Mouse (Mus musculus) right cerebral cortex, adult 2 months (tissue): ENCODE data around the gene Lingo2.
A peak's percentile ranks its signal among the peaks of the same experiment; 100 is the strongest.
"Not testable (repeated sequence)": the region's sequence is repeated elsewhere in the genome, so short reads cannot be mapped to it uniquely, and the experiment has no call there.

Experiments used
- DNase-seq, 2 experiments: peaks; one replicate each; pipeline ENCODE4 v3.0.0; 2021 to 2022; ENCODE audit warnings: low spot score in 2 of 2

The Lingo2 gene

DNA sequence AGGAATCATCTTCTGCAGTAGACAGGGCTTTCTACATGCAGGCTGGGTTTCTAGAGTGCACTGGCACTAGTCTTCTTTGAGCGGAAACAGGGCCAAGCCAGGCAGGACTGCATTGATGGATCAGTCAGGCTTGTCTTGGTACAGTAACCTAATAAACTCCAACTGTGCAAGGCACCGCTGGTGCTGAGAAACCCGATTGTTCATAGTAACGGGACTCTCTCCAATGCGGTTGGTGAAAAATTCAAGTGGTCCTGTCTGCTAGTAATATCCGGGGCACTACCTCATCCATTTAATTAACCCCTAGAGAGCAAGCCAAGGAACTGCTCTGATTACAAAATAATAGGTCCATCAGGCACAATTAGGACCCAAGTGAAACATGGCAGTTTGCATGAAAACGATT, 1106.4 kb downstream of the Lingo2 start:
- DNase-seq = peak in 1 of 2 experiments; percentile 12

DNA sequence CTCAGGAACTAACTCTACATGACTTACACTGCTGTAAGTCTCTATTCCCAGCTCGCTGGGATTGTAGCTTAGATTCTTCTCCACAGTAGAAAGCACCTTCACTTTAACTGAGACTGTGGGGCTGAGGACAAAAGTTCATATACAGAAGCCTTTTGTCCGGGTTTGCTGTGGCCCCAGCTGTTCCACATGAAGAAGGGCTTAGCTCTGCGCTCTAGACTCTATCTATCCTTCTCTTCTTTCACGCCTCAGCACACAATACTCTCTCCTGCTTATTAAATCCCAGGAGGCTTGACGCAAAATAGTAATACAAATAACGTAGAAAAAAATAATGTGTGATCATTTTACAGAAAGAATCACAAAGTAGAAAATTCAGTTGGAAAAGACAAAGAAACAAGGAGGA, 1107.0 kb downstream of the Lingo2 start:
- no peak for DNase-seq

DNA sequence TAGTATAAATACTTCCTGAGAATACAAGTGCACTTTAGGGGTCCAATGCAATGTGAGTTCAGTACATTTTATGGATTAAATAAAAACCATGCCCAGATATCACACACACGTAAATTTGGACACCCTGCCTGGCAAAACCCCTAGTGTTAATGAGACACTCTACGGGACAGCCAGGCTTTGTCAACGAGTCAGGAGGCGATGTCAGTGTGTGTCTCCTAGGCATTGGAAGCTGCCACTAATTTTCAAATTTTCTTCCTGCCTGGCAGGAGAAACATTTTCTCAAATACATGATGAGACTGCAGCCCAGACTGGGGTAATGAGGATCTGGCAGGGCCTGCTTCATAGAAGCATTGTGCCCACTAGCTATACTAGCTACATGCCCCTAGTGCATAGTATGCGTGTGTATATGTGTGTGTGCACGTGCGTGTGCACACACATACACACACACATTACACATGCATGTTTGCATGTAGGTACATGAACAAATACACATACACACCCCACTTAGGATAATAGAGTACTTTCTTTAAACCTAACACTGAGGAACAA, 1128.2 kb downstream of the Lingo2 start:
- DNase-seq = no peak

DNA sequence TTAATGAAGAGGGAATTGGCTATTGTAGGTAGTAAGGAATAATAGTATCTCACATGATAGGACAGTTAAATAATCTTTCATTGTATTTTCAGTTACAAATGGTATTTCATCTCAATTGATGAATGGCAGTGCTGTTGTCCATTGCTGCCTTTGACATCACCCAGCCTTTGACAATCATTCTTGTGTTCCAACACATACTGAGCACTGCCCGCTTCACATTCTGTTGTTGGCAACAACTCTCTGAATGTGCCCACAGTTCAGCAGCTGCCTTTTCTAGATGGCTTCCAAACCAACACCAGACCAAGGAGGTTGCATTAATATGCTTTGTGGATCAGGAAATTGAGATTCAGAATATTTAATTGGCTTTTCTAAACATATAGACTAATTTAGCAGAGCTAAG, 1130.8 kb downstream of the Lingo2 start:
- DNase-seq = no peak

DNA sequence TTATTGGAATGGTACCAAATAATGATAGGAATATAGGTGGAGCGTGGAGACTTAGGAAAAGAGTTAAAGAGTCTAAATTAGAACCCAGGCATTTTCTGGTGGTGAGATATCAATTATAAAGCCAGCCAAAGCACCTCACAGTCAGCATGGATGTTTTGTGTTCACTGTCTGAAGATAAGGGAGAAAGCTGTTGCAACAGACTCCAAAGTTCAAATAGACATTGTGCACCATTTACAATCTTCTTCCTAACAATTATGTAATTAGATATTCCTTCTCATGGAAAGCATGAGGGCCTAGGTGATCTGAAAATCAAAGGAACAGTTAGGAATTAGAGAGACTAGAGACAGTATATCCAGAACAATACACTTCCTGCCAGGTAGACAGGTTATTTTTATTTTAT, 1136.8 kb downstream of the Lingo2 start:
- no peak for DNase-seq

DNA sequence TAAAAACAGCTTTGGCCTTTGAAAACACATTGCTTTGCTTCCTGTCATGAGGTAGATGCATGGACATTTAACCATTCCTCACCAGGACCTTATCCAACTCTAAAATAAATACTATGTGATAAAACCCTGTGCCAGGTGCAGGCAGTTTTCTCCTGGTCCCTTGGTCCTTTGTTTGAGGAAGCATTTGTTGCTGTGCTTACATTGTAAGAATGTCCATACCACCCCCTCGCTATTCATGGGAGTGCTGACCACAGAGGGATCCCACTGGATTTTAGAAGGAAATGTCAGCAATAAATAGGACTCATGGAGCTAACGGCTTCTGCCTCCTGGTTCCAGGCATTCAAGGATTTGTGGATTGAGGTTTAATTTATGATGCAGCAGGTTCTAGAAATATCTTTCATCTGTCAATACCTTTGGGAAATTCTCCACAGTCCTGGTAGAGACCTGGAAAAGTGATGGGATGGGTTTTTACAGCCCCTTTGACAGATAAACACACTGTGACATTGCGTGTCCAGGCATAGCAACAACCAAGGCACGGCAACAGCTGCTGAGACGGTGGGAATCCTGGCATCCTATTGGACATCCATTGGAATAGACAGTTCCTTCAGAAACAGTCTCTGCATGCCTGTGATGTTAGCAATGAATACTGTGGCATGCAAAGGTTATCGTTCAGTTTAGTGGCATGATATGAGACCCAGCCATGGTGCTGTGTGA, 1143.9 kb downstream of the Lingo2 start:
- DNase-seq = no peak

DNA sequence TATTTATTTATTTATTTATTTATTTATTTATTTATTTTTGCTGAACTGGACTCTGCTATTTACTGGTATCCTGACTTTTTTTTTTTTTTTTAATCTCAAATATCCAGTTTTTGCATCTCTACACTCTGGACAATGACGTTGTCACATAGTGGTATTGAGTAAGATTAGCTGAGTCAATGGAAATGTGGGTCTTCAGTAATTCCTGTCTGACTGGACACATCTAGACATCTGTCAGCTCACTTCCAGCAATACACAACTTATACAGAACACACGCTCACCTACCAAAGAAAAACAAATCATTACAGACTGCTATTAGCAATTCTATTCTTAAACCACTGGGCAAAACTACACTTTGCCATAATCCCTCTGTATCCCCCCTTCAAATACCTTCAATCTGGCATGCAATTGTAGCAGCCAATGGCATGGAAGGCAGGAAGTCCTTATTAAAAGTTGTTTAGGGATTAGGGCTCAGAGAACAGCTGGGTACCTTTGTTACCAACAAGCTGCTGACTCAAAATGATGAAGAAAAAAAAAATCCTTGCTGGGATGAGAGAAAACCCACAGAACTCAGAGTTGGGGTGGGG, 1144.6 kb downstream of the Lingo2 start:
- DNase-seq = no peak

DNA sequence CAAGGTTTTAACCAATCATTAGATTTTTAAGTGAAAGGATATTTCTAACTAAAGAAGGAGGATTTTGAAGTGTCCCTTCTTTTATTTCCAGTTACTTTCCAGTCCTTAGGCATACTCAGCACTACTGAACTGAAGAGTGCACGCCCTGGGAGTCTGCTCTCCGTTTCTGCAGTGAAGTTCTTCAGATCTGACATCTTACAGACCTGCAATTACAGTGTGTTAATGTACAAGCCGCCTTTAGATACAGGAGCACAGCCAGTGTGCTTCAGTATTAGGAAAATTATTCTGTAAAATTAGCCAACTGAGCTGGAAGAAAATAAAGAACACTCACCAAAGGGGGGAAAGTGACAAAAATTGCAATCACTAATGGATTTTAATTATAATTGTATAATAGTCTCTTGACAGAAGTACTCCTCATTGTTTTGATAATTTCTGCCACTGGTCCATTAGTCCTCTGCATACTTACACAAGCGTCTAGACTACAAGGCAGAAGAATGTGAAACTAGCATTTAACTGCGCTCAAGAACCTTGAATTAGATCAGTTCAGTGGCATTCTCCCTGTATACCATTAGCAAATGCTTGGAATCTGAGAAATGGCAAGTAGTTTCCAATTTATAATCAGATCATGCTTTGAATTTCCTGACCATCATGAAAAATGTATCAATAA, 1167.2 kb downstream of the Lingo2 start:
- no peak for DNase-seq

DNA sequence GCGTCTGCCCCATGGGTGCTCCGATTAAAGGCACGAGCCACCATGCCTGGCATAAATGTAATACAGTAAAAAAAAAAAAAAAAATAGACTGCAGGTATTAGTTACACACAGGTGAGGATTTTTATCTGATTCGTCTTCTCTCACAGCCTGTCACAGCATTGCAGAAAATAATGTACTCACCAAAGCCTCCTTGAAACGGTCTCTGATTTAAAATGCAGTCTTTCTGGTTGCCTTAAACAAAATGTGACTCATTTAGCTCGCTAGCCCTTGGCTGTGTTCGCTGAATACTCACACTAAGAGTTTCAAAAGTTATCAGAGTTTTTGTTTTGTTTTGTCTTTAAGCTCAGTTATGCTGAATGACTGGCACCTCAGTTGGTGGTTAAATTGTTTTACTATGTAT, 1180.7 kb downstream of the Lingo2 start:
- DNase-seq = no peak

DNA sequence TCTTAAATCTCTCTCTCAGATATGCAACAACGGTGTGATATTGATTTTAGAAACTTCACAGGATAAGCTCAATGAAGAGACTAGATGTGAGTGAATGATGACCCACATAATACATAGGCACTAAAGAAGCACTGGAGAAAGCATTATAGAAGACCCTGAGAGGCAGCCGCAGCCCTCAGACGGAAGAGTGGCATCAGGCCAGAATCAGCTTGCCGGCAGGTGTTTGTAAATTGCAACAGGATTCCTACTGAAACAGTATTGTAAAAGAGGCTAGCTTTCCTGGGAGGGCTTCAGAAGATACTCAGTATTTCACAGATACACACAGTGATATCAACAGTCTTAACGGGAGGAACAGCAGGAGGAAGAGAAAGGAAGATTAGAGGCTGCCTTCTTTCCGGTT, 1184.6 kb downstream of the Lingo2 start:
- no peak for DNase-seq

DNA sequence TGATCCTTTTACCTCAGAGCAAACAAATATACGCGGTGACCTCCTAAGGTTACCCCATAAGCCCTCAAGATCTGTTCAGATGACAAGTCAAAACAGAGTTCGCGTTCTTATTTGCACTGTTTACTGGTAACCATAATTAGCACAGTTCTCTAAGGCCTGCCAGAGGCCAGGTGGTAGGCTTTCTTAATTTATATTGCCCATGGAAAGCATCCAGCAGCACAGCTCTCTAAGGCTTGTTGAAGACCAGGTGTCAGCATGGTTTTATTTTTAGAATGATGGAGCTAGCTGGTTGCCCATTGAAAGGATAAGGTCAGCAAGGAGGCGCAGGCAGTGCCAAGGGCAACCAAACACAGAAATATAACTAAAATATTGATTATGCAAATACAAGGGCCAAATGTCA, 1190.4 kb downstream of the Lingo2 start:
- DNase-seq = no peak

DNA sequence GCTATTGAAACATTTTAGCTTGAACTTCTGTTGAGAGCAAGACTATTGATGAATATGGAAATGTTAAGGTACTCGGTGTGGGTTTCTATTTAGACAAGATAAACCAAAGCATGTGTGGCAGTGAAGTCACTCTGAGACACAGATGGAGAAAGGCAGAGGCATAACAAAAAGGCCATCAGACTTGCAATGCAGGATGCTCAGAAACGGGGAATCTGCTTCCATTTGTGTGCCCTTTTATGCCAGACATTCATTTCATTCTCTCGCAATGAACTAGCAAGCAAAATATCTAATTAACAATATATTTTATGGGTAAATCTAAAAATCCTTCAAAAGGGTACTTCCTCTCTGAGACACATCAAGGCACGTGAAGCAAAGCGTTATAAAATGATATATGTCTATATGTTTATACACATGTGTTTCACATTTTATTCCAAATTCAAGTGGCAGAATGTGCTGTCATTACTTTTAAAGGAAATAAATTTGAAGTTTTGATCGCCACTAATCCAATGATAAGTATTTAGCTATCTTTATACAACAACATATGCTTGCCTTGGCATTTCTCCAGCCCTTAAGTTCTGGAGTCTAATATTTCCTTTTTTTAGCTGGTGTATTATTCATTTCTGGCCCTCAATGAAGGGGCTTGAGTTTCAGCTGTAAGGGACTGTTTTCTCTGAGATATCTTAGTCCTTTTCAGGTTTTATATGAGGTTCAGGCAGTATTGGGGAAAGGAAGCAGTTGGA, 1199.3 kb downstream of the Lingo2 start:
- DNase-seq = no peak

DNA sequence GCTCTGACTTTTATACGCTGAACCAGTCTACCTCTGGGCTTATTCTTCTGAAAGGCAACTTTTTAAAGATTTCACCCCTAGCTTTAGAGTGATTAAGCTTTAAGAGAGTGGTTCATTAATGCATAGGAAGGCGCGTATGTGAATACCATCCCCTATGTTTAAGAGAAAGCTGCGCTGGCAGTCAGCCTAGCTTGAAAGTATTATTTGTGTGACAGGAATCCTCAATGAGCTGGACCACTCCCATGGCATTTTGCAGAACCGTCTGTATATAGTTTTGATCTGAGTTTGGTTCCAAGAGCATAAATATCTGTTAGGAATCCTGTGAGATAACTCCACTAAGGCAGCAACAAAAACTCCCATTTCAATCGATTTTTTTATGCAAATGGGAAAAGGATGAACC, 1204.9 kb downstream of the Lingo2 start:
- no peak for DNase-seq

DNA sequence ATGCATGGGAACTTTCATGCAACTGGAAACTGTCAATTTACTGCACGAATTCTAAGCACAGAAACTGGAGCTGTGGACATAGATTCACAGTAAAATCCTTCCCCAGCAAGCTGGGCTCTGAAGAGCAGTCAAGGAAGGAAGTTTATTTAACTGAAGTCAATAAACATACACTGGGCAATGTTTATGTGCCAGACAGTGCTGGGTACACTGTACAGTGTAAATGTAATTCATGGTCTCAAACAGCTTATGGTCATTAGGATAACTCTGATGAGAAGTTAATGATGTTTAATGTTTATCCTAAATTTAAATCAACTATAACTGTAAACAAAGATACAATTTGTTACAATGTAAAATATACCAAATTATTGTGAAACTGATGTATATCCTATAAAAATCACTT, 1226.8 kb downstream of the Lingo2 start:
- no peak for DNase-seq

DNA sequence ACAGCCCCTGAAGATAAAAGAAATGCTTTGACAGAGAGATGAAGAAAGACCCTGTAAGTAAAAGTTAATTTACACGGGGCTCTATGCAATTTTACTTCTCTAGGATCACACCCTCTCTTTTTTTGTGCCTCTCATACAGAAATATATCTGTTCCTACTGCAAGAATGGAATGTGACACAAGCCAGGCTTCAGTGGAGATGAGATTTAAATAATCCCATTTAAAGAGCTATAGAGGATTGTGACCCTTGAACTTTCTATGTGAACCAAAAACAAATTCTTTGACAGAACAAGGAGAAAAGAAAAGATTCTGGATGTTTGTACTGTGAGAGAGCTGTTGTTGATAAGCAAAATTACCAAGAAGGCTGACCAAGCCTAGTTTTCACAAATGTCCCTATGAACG, 1247.4 kb downstream of the Lingo2 start:
- no peak for DNase-seq

DNA sequence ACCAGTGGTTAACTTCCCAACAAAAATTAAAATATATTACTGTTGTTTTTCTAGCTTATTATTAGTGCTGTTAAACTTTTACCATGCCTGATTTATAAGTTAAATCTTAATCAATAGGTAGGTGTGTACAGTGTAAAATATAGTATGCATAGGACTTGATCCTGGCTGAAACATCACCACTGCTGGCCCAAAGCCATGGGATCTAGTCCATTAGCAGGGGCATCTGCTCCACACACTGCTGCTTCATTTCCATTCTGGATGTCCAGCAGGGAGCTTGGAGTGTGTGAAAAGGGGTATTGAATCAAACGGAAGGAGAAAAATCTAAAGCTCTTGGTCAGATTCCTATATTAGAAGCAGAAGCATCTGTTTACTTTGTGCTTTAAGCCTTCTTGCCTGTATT, 1248.9 kb downstream of the Lingo2 start:
- DNase-seq = no peak

DNA sequence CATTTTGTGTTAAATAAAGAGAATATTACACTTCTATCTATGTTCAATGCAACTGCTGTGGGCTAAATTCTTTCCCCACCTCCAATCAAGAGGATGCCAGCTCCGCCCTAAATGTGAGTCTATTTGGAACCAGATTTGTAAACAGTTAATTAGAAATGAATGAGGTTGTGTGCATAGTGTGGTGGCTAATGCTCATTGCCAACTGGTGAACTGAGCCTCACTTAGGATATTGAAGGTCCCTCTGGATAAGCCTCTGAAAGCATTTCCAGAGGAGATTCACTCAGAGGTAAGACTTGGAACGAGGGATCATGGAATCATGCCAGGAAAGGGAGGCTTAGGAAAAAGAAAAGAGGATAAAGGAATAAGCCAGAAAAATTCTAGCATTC, 1256.4 kb downstream of the Lingo2 start:
- no peak for DNase-seq

DNA sequence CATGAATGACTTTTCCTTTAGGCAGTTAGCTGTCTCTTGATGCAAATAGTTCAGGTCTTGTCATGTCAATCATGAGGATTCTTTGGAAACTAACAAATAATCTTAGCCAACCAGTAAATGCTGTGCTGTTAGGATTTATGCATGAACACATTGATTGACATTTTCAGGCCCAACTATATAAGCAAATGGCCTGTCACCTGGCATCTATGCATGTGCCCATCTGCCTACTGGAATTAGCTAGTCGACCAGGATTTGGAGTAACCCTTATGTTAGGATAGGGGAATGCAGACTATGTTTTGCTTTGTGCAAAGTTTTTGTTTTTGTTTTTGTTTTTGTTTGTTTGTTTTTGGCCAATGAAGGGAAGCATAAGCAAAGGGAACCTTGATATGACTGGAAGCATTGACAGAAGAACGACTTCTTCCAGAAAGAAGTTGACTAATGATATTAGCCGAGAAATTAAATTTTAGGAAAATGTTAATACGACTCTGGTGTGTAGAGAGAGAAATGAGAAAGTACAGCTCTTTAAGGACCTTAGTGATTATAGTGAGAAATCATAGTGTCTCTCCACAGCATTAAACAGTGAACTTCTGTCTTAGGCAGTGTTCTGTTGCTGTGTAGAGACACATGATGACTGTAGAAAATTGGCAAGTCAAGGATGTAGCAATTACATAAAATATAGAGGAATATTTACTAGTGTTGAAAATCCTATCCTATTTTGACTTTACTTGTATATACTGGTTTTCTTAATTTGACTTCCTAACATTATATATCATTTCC, 1257.0 kb downstream of the Lingo2 start:
- DNase-seq = no peak

DNA sequence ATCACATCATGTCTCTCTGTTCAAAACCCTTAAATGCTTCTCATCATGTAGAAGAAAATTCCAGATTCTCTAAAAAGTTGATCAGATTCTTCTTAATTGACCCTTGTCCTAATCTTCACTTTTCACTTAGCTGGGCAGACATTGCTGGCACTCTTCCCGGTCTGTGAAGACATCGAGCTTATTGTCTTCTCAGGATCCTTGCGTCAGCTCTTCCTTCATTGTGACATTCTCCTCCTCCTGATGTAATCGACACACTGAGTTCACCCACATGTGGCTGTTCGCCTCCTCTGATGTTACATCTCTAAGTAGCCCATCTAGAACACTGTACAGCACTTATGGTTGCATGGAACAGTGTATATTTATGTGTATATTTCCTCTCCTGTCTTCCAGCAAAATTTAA, 1261.0 kb downstream of the Lingo2 start:
- no peak for DNase-seq

DNA sequence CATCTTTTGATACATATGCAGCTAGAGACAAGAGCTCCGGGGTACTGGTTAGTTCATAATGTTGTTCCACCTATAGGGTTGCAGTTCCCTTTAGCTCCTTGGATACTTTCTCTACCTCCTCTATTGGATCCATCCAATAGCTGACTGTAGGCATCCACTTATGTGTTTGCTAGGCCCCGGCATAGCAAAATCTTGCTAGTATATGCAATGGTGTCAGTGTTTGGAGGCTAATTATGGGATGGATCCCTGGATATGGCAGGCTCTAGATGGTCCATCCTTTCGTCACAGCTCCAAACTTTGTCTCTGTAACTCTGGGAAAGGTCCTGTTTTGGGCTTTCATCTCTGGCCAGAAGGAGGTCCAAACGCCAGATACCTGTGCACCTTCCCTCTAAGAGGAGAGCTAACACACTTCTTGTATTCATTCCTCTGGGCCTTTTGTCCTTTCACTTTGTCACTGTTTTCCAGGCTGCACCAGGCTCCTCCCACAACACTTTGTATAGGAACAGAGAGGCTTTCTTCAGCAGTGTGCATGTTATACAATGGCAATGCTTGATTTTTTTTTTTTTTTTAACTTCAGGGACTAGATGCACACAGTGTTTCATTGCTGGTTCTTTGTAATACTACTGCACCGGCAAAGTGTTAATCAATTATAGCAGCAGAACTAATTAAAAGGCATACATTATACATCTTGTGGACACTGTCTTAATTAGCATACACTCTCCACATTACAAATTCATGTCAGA, 1262.9 kb downstream of the Lingo2 start:
- DNase-seq = not testable (repeated sequence)
